Mouse (Mus musculus) lung, postnatal 0 days (tissue): ENCODE data around the gene Slc5a3. TPM values are rescaled to one million over a fixed set of nuclear protein-coding genes. Genes with fewer than 3 reads are reported as not detected.
"Not testable (repeated sequence)": the region's sequence is repeated elsewhere in the genome, so short reads cannot be mapped to it uniquely, and the experiment has no call there.

ENCODE experiments used
- ATAC-seq: fragments of 200-750 bp; cut with Nextera tagmentation; 2 replicates; pipeline ENCODE4 v1.8.0; 2017; ENCODE audit warnings: moderate library complexity
- DNase-seq: peaks from one replicate; pipeline ENCODE4 v3.0.0-alpha.2; 2016; ENCODE audit warnings: low spot score
- H3K27ac ChIP-seq: fragments of 300-500 bp; sonication (generic); 2 replicates; pipeline ENCODE4 v1.5.1; 2014; ENCODE audit warnings: antibody characterized with exemption, mild to moderate bottlenecking, low read length, mixed read lengths
- H3K27me3 ChIP-seq: fragments of 300-500 bp; sonication (generic); replicated peaks from 2 replicates; pipeline ENCODE4 v1.6.1; 2014; ENCODE audit warnings: low read length, mixed read lengths; ENCODE audit not compliant: insufficient read depth
- H3K36me3 ChIP-seq: fragments of 300-500 bp; sonication (generic); 2 replicates; pipeline ENCODE4 v1.6.1; 2014; ENCODE audit warnings: low read length, mixed read lengths; ENCODE audit not compliant: insufficient read depth
- H3K4me1 ChIP-seq: fragments of 300-500 bp; sonication (generic); 2 replicates; pipeline ENCODE4 v1.6.1; 2014; ENCODE audit warnings: antibody characterized with exemption, low read depth, low read length, mixed read lengths; ENCODE audit not compliant: insufficient read depth
- H3K4me2 ChIP-seq: fragments of 300-500 bp; sonication (generic); replicated peaks from 2 replicates; pipeline ENCODE4 v1.6.1; 2014; ENCODE audit warnings: low read depth, mild to moderate bottlenecking, low read length, moderate library complexity, mixed read lengths
- H3K4me3 ChIP-seq: fragments of 300-500 bp; sonication (generic); 2 replicates; pipeline ENCODE4 v1.5.1; 2014; ENCODE audit warnings: low read depth, low read length
- H3K9ac ChIP-seq: fragments of 300-500 bp; sonication (generic); replicated peaks from 2 replicates; pipeline ENCODE4 v1.6.1; 2014; ENCODE audit warnings: low read depth, mild to moderate bottlenecking
- H3K9me3 ChIP-seq: fragments of 300-500 bp; sonication (generic); 2 replicates; pipeline ENCODE4 v1.6.1; 2016; ENCODE audit warnings: low read length, mixed read lengths
- CTCF ChIP-seq: IDR thresholded peaks from 2 replicates; pipeline ENCODE4 v1.5.1; 2016; ENCODE audit warnings: antibody characterized with exemption, mild to moderate bottlenecking
- EP300 ChIP-seq: IDR thresholded peaks from 2 replicates; pipeline ENCODE4 v1.6.1; 2016; ENCODE audit warnings: antibody characterized with exemption, mild to moderate bottlenecking, control low read depth
- WGBS: fragments of 180-500 bp; shearing (Covaris S2); extraction: QIAGEN DNeasy Blood & Tissue Kit; methylation state at CpG from one replicate; pipeline ENCODE4 v1.1.7; 2014; 5-methylcytosine and 5-hydroxymethylcytosine counted together
- polyA plus RNA-seq: library from polyadenylated mRNA; unstranded; fragments of >200 nt; fragmentation: Nextera tagmentation; extraction: Ambion mirVana; gene quantifications from 2 replicates; pipeline ENCODE4 v1.2.1, GENCODE M21; 2015

Gene Slc5a3
- polyA plus RNA-seq, 1 experiment from 2014 or later: 2.5 TPM

DNA sequence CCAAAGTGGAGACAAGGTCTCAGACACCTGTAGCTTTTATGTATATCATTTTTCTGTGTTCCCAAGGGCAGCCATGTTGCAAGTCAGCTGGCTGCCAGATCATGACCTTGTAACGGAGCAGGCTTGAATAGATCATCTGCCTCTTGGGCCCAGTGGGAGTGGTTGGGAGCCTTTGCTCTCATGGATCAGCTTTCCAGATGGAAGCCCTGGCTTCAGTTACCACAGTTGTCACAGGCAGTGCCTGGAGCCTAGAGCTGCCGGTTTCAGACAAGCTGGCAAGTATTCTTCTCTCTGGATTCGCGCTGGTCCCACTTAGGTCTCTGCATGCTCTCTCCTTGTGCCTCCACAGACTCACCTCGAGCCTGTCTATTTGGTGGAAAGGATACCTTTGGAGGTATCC, 44.0 kb downstream of the Slc5a3 start:
- TF ChIP-seq EP300: no peak
- no peak for TF ChIP-seq CTCF
- H3K4me1 ChIP-seq: no peaks in the 10 kb centered on the region
- no peaks in the 10 kb centered on the region for H3K9me3 ChIP-seq
- H3K27me3 ChIP-seq: no peaks in the 10 kb centered on the region
- no peak for DNase-seq
- H3K9ac ChIP-seq: no peak overlapping the region
- H3K27ac ChIP-seq: no peak overlapping the region
- H3K4me2 ChIP-seq: no peak overlapping the region
- 82% methylated on average over 5 of the region's 5 CpGs for WGBS
- no peaks in the 10 kb centered on the region for H3K36me3 ChIP-seq
- H3K4me3 ChIP-seq: no peak overlapping the region
- no peak for ATAC-seq

DNA sequence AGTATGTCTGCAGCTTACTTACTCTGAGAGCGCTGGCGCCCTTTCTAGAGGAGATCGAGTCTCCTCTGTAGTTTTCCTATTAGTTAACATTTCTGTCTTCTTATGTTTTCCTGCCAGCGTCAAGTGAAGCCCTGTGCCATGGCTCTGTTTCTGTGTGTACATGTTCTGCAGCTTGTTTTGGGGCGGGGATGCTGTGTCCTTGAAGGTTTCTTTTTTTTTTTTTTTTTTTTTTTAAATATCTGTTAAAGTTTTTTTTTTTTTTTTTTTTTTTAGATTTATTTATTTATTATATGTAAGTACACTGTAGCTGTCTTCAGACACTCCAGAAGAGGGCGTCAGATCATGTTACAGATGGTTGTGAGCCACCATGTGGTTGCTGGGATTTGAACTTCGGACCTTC, 44.8 kb downstream of the Slc5a3 start:
- H3K27me3 ChIP-seq, ATAC-seq: not testable (repeated sequence)
- whole genome bisulfite sequencing: 93% methylated on average over 6 of the region's 7 CpGs

DNA sequence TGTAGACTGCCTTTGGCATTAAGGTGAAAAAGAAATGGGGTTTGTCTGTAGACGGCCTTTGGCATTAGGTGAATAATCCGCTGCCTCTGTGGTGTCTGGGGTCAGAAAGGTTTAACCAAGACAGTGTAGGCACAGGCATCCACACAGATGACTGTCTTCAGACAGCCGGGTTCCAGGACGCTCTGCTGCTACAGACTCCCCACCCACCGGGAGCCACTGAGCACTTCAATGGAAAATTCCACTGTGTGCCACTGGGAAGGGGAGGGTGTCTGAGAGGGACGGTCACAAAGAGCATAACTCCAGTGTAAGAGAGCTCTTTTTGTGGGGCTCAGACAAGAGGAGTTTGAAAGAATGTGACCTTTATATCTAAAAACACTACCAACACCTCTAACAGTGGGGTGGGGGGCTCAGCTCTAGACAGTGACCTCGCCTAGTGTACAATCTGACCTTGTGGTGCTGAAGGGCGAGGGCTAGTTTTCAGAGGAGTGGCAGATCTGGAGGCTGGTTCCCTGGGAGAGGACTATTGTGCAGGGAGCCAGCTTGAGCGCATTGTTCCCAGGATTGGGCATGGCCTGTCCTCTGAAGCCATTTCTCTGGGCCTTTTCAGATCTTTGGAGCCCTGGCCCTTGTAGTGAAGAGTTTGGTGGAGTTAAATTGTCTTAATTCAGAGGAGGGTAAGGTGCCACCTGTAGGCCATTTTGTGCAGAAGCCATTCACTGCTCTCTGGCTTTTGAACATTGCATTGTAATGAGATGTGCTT, 45.6 kb downstream of the Slc5a3 start:
- TF ChIP-seq CTCF (peak; percentile 34), EP300 (no peak)
- WGBS: 54% methylated on average over 9 of the region's 9 CpGs
- Histone ChIP-seq H3K4me3 (no peak overlapping the region), H3K36me3 (no peaks in the 10 kb centered on the region), H3K4me2 (no peak overlapping the region), H3K27ac (no peak overlapping the region), H3K9me3 (no peaks in the 10 kb centered on the region), H3K9ac (no peak overlapping the region), H3K27me3 (no peaks in the 10 kb centered on the region), H3K4me1 (no peaks in the 10 kb centered on the region)
- peak; percentile 33 for ATAC-seq
- no peak for DNase-seq

More for the DNA sequence above, 44.8 kb downstream of the Slc5a3 start:
- H3K27ac ChIP-seq, H3K9me3 ChIP-seq, H3K4me1 ChIP-seq, H3K4me3 ChIP-seq, H3K36me3 ChIP-seq, H3K4me2 ChIP-seq, H3K9ac ChIP-seq, DNase-seq: not testable (repeated sequence)

DNA sequence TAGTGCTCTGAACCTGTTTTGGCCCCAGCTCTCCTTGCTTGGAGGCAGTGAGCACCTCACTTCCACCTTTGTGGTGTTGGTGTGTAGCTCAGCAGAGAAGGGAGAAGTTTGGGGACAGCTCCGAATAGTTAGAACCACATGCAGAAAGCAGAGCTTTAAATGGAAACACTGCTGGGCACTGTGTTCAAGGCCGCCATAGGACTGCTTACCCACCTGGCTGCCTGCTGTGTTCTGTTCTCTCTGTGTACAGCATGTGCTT, 46.1 kb downstream of the Slc5a3 start:
- Histone ChIP-seq H3K9me3 (no peaks in the 10 kb centered on the region), H3K4me3 (no peak overlapping the region), H3K9ac (no peak overlapping the region), H3K27ac (no peak overlapping the region), H3K4me2 (no peak overlapping the region), H3K36me3 (no peaks in the 10 kb centered on the region), H3K4me1 (no peaks in the 10 kb centered on the region), H3K27me3 (no peaks in the 10 kb centered on the region)
- no peak for DNase-seq
- no peak for ATAC-seq
- TF ChIP-seq EP300 (no peak), CTCF (no peak)
- 95% methylated on average over 2 of the region's 2 CpGs for WGBS

- TF ChIP-seq CTCF: no peak
- no peak for TF ChIP-seq EP300
- Histone ChIP-seq H3K4me2 (no peak overlapping the region), H3K9me3 (no peaks in the 10 kb centered on the region), H3K4me3 (no peak overlapping the region), H3K9ac (no peak overlapping the region), H3K36me3 (no peaks in the 10 kb centered on the region), H3K4me1 (no peaks in the 10 kb centered on the region), H3K27me3 (no peaks in the 10 kb centered on the region), H3K27ac (no peak overlapping the region)
- 93% methylated on average over 2 of the region's 2 CpGs for WGBS
- DNase-seq (no peak), ATAC-seq (no peak)
These were observed 46.8 kb downstream of the Slc5a3 start for GRCm38 (mm10) chr16:92104951-92105350.

- H3K4me3 ChIP-seq: no peak overlapping the region
- TF ChIP-seq EP300 (no peak), CTCF (no peak)
- 79% methylated on average over 3 of the region's 3 CpGs for WGBS
- no peak overlapping the region for H3K9ac ChIP-seq
- no peaks in the 10 kb centered on the region for H3K4me1 ChIP-seq
- H3K9me3 ChIP-seq: no peaks in the 10 kb centered on the region
- H3K36me3 ChIP-seq: no peaks in the 10 kb centered on the region
- ATAC-seq (no peak), DNase-seq (no peak)
- H3K27ac ChIP-seq: no peak overlapping the region
- H3K4me2 ChIP-seq: no peak overlapping the region
- no peaks in the 10 kb centered on the region for H3K27me3 ChIP-seq
These were observed 47.5 kb downstream of the Slc5a3 start for GRCm38 (mm10) chr16:92105631-92106030.

DNA sequence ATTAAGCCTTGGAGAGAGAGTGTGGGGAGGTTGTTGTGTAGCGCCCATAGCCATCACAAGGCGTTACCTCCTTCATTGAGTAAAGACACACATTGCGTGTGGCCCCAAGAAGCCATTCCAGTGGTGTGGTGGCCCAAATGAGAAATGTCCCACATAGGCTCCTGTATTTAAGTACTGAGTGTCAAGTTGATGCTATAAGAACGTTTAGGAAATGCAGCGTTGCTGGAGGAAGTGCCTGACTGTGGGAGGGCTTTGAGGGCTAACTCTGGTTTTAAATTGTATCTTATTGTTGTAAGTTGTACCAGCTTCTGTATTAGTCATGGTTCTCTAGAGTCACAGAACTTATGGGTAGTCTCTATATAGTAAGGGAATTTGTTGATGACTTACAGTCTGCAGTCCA, 49.2 kb downstream of the Slc5a3 start:
- Histone ChIP-seq H3K36me3 (no peaks in the 10 kb centered on the region), H3K4me3 (no peak overlapping the region), H3K9ac (no peak overlapping the region), H3K4me1 (no peaks in the 10 kb centered on the region), H3K27ac (no peak overlapping the region), H3K9me3 (no peaks in the 10 kb centered on the region), H3K27me3 (no peaks in the 10 kb centered on the region), H3K4me2 (no peak overlapping the region)
- ATAC-seq: no peak
- DNase-seq: no peak
- TF ChIP-seq EP300 (no peak), CTCF (no peak)
- 92% methylated on average over 5 of the region's 5 CpGs for WGBS
